Mouse (Mus musculus) testis, adult 2 months (tissue): ENCODE results near the gene 9130213A22Rik. TPM values are rescaled to one million over a fixed set of nuclear protein-coding genes. Genes with fewer than 3 reads are reported as not detected.

Source experiments
- H3K27ac ChIP-seq: fragments of 200-500 bp; 2 replicates; pipeline ENCODE4 v1.5.1; 2012; ENCODE audit warnings: low read depth, low read length; ENCODE audit not compliant: control insufficient read depth, insufficient read depth
- H3K27me3 ChIP-seq: fragments of 200-500 bp; 2 replicates; pipeline ENCODE4 v1.6.1; 2012; ENCODE audit warnings: mild to moderate bottlenecking, low read length, moderate library complexity; ENCODE audit not compliant: control insufficient read depth, insufficient read depth
- H3K36me3 ChIP-seq: fragments of 200-500 bp; 2 replicates; pipeline ENCODE4 v1.6.1; 2012; ENCODE audit warnings: mild to moderate bottlenecking, low read length; ENCODE audit not compliant: control insufficient read depth, insufficient read depth
- H3K4me1 ChIP-seq: fragments of 200-500 bp; 2 replicates; pipeline ENCODE4 v1.6.1; 2012; ENCODE audit warnings: low read length; ENCODE audit not compliant: control insufficient read depth, insufficient read depth
- H3K4me3 ChIP-seq: fragments of 200-500 bp; 2 replicates; pipeline ENCODE4 v1.5.1; 2012; ENCODE audit warnings: low read depth, mild to moderate bottlenecking, low read length, moderate library complexity, mixed read lengths; ENCODE audit not compliant: control insufficient read depth
- CTCF ChIP-seq: fragments of 200-500 bp; IDR thresholded peaks from 2 replicates; pipeline ENCODE4 v1.5.1; 2012; ENCODE audit warnings: low read depth, mild to moderate bottlenecking, inconsistent platforms, low read length, moderate library complexity; ENCODE audit not compliant: control insufficient read depth, insufficient read depth, insufficient replicate concordance
- POLR2A ChIP-seq: fragments of 200-500 bp; IDR thresholded peaks from 2 replicates; pipeline ENCODE4 v1.6.1; 2012; ENCODE audit warnings: low read depth, mild to moderate bottlenecking, inconsistent platforms, low read length, moderate library complexity; ENCODE audit not compliant: control insufficient read depth
- polyA plus RNA-seq: library from polyadenylated mRNA; depleted of rRNA; stranded (reverse); fragments of >200 nt; gene quantifications from 2 replicates; pipeline ENCODE4 v1.2.3, GENCODE M21; 2012

9130213A22Rik gene
- polyA plus RNA-seq, 1 experiment: 0.28 TPM

GRCm38 (mm10) chr11:69110319-69111046 is 11.9 kb downstream of the 9130213A22Rik start:
- peaks cover 4% of the 10 kb centered on the region for H3K4me1 ChIP-seq
- H3K36me3 ChIP-seq: peaks cover 2% of the 10 kb centered on the region; the same call in 1 of the 2 replicates
- H3K27ac ChIP-seq: no peak overlapping the region; the same call in 1 of the 2 replicates
- H3K27me3 ChIP-seq: no peaks in the 10 kb centered on the region
- TF ChIP-seq CTCF (no peak), POLR2A (no peak)
- peak overlapping the region; percentile 56 for H3K4me3 ChIP-seq

GRCm38 (mm10) chr11:69109032-69109900 is 13.1 kb downstream of the 9130213A22Rik start:
- Histone ChIP-seq H3K27me3 (no peaks in the 10 kb centered on the region), H3K4me1 (peaks cover 4% of the 10 kb centered on the region), H3K36me3 (peaks cover 2% of the 10 kb centered on the region; the same call in 1 of the 2 replicates), H3K27ac (no peak overlapping the region), H3K4me3 (no peak overlapping the region)
- TF ChIP-seq POLR2A: no peak
- no peak for TF ChIP-seq CTCF

GRCm38 (mm10) chr11:69108223-69108622 is 14.2 kb downstream of the 9130213A22Rik start:
- H3K36me3 ChIP-seq: peaks cover 2% of the 10 kb centered on the region; the same call in 1 of the 2 replicates
- H3K27me3 ChIP-seq: no peaks in the 10 kb centered on the region
- H3K4me3 ChIP-seq: no peak overlapping the region
- H3K4me1 ChIP-seq: peaks cover 4% of the 10 kb centered on the region
- no peak overlapping the region for H3K27ac ChIP-seq
- TF ChIP-seq POLR2A: no peak
- no peak for TF ChIP-seq CTCF

GRCm38 (mm10) chr11:69107676-69108075 is 14.7 kb downstream of the 9130213A22Rik start:
- H3K4me3 ChIP-seq: no peak overlapping the region
- TF ChIP-seq CTCF (no peak), POLR2A (no peak)
- no peak overlapping the region for H3K27ac ChIP-seq
- peaks cover 2% of the 10 kb centered on the region for H3K36me3 ChIP-seq
- H3K4me1 ChIP-seq: peaks cover 4% of the 10 kb centered on the region
- H3K27me3 ChIP-seq: no peaks in the 10 kb centered on the region

GRCm38 (mm10) chr11:69106842-69107241 is 15.5 kb downstream of the 9130213A22Rik start:
- Histone ChIP-seq H3K27me3 (no peaks in the 10 kb centered on the region), H3K4me3 (no peak overlapping the region), H3K36me3 (peaks cover 2% of the 10 kb centered on the region), H3K4me1 (peaks cover 4% of the 10 kb centered on the region), H3K27ac (no peak overlapping the region)
- no peak for TF ChIP-seq CTCF
- TF ChIP-seq POLR2A: no peak

GRCm38 (mm10) chr11:69106299-69106698 is 16.1 kb downstream of the 9130213A22Rik start:
- H3K4me3 ChIP-seq: no peak overlapping the region; the same call in 1 of the 2 replicates

GRCm38 (mm10) chr11:69105796-69106195 is 16.6 kb downstream of the 9130213A22Rik start:
- TF ChIP-seq CTCF (no peak), POLR2A (no peak)
- Histone ChIP-seq H3K27me3 (no peaks in the 10 kb centered on the region), H3K36me3 (peaks cover 8% of the 10 kb centered on the region), H3K27ac (no peak overlapping the region), H3K4me1 (peaks cover 4% of the 10 kb centered on the region), H3K4me3 (peak overlapping the region; percentile 61)

More at GRCm38 (mm10) chr11:69106299-69106698, 16.1 kb downstream of the 9130213A22Rik start:
- no peaks in the 10 kb centered on the region for H3K27me3 ChIP-seq
- TF ChIP-seq CTCF: no peak
- no peak for TF ChIP-seq POLR2A
- peaks cover 5% of the 10 kb centered on the region for H3K36me3 ChIP-seq
- H3K27ac ChIP-seq: no peak overlapping the region
- peaks cover 4% of the 10 kb centered on the region for H3K4me1 ChIP-seq
